Comparison of ENCODE assay signal across 8 mouse cellular contexts in the genomic region with DNA sequence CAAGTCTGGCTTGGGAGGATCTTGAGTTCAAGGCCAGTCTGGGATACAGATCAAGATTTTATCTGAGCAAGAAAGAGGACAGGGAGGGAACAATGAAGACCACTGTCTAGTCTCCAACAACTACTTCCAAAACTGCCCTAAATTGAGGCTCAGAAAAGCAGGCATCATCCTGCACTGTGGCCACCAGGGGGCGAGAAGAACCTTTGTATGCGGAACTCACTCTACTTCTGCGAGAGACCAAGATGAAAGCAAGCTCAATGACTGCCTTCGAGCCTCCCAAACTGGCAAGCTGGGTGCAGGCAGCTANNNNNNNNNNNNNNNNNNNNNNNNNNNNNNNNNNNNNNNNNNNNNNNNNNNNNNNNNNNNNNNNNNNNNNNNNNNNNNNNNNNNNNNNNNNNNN. TPM values are rescaled to one million over a fixed set of nuclear protein-coding genes. Genes with fewer than 3 reads are reported as not detected.
DNase-seq lines count a peak whose midpoint lies in the region.

No protein-coding gene starts in this region.

- peak; percentile 78 to 81 for DNase-seq in CD8-positive naive resting alpha-beta T cell, adult 2 months (ENCODE audit: low read depth in 2 of 2, low spot score in 2 of 2)
- peak; percentile 86 for DNase-seq in adipocyte (ENCODE audit: low spot score)
- peak; percentile 64 for DNase-seq in embryo, embryonic 11.5 days (ENCODE audit: low read depth, low spot score)
- DNase-seq in heart, adult 8-10 months (ENCODE audit: low spot score), result peak; percentile 77
- peak; percentile 43 for DNase-seq in large intestine, adult 2 months (ENCODE audit: low read depth, low spot score)
- DNase-seq in lung, postnatal 14 days, result peak; percentile 85
- peak; percentile 84 to 85 for DNase-seq in right cerebral cortex, postnatal 10 days (ENCODE audit: low spot score in 2 of 2)
- DNase-seq in urinary bladder, postnatal 4 days (ENCODE audit: low spot score in 2 of 2), result peak; percentile 61 to 77

- WGBS in large intestine, adult 2 months, result 3% methylated on average over 4 of the region's 4 CpGs

RNA-seq across cellular contexts. Expression of a gene that starts 9.9 kb away (rescaled TPM):
- total RNA-seq in heart, adult 8-10 months (2022), result 10 to 100 TPM; 14.5 to 17.8 (median 15.8) TPM
- 12.4 and 17.2 TPM in 2 replicates for polyA plus RNA-seq in large intestine, adult 2 months (2012; rRNA removed)

RNA-seq across cellular contexts. Expression of a gene that starts 40.4 kb away (rescaled TPM):
- 1 to 10 TPM; 2.8 to 4.3 (median 3.1) TPM for total RNA-seq in heart, adult 8-10 months (2022)
- polyA plus RNA-seq in large intestine, adult 2 months (2012; rRNA removed), result 2.9 and 4.4 TPM in 2 replicates

RNA-seq across cellular contexts. Expression of a gene that starts 45.2 kb away (rescaled TPM):
- total RNA-seq in heart, adult 8-10 months (2022), result 10 to 100 TPM; 38.8 to 56.6 (median 46.9) TPM
- polyA plus RNA-seq in large intestine, adult 2 months (2012; rRNA removed), result 60.1 and 80.7 TPM in 2 replicates

Comparison
In these comparisons a context has a peak if more than half of its experiments do, and no peak if none do; other contexts are left out.
1. Peak in every context shown above with its lines: DNase-seq.